Mouse (Mus musculus) MN1 (cell line): ENCODE results near the gene Gm49358.

Experiments used
- DNase-seq: peaks from one replicate; pipeline ENCODE4 v3.0.0-alpha.2; 2016; ENCODE audit warnings: low spot score

Gm49358 gene

GRCm38 (mm10) chr10:86763672-86764071, at the start of gene Gm49358:
Gene Gm49358, plus strand, starts transcription at chr10:86763972.
- no peak for DNase-seq

- DNase-seq = no peak
These were observed 36.2 kb upstream of the Gm49358 start for GRCm38 (mm10) chr10:86727548-86727980.

GRCm38 (mm10) chr10:86728176-86728575, 35.6 kb upstream of the Gm49358 start:
- no peak for DNase-seq

DNA sequence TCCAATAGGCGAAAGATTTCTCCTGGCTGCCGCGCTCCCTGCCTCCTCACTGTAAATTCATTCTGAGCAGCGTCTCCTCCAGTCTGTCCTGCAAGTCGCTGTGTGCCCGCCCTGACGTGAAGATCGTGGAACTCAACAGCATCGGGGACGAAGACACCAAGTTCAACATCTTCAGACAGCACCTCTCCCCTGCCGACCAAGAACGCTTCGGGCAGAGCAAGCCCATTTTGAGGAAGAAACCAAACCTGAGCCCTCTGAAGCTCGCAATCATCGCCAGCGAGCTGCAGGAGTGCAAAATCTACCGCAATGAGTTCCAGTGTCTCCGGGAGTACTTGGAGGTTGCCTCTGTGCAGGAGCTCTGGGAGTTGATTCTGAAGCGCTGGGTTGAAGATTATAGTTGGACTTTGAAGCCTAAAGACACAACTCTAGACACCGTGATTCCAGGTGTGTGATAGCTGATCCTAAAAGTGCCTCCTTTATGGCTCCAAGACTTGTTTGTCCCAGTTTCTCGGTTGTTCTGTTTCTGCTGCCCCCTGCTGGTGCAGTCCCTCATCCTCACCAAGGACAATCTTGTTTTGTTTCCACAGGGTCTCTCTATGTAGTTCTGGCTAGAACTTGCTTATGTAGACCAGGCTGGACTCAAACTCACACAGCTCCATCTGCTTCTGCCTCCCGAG, 32.8 kb upstream of the Gm49358 start:
- peak; percentile 58 for DNase-seq

DNA sequence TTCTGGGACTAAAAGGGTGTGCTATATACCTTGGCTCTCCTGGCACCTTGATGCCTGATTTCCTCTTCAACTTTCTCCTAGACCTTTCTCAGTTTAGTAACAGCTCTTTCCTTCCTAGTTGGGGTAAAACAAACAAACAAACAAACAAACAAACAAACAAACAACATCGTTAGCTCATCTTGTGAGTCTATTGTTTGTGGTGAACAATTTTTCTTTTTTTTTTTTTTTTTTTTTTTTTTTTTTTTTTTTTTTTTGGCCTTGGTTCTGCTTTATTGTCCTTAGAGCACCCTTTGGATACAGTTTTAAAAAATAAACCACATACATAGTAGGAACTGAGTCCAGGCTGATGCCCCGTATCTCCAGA, 32.3 kb upstream of the Gm49358 start:
- no peak for DNase-seq

GRCm38 (mm10) chr10:86735036-86735435, 28.7 kb upstream of the Gm49358 start:
- DNase-seq = peak; percentile 33

DNA sequence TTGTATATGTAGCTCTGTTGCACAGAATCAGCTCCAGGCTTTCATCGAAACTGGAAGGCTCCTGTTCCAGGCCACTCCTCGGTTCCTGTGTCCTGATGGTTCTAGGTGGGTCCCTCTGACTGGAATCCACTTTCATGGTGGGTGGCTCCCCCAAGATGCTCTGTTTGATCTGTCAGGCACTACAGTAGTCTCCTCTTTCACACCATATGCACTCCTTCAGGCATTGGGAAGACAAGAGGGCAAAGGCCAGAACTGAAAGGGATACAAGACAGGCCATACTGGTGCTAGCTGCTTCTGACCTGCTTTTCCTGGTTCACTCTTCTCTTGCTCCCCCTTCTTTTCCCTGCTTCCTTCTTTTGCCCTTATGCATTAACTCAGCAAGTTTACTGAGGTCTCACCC, 20.9 kb upstream of the Gm49358 start:
- DNase-seq = no peak

DNA sequence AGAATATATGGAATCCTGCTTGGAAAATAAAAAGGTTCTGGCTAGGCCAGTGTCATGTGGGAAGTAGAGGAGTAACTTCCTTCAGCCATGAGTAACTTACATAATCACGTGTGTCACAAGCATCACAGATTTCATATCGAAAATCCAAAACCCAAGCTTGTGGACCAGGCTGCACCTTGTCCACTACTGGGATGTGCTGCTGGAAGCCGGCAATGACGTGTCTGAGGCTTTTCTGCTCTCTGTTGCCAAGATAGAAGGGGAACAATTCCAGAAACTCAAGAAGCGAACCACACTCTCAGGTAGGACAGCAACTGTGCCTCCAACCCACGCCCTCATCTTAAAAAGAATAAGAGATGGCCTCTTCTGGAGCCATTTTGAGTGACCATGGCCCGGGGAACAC, 19.5 kb upstream of the Gm49358 start:
- no peak for DNase-seq

DNA sequence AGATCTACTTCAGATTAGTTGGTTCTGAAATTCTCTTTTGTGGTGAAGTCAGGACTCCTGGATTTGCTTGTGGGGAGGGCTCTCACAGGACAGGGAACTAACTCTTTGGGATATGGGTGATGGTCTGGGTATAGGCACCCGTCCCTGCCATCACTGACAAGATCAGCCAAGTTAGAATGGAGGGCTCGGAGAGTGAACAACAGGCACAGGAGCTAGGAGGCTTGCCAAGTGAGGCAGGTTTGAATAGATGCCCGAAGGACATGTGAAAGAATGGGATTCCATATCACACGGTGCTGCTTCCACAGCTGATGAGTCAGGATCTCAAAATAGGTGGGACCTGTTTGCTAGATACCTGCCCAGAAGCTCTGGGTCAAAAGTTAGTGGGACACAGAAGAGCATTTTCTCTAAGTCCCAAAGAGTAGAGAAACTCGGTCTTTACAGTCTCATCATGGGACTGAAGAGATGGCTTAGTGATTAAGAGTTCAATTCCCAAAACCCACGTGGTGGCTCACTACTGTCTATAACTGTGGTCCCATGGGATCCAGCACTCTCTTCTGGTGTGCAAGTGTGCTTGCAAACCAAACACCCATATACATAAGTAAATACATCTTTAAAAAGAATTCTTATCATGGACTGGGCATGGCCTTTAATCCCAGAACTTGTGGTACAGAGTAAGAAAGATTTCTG, 7.8 kb upstream of the Gm49358 start:
- no peak for DNase-seq

GRCm38 (mm10) chr10:86757724-86758123, 6.0 kb upstream of the Gm49358 start:
- DNase-seq = no peak

DNA sequence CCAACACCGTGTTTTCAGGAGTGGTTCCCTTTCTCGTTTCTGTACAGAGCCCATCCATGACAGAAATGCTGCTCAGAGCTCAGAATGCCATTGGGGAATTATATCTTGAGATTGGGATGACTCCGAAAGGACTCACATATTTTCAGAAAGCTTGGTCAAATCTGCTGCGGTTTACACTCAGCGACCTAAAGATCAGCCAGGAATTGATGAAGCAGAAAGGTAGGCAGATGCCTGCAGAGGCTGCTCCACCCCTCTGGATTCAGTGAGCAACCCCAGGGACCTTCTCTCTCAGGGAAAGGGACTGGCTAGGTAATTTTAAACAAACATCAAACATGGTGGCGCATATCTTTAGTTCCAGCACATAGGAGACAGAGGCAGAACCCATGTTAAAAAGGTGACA, 5.6 kb upstream of the Gm49358 start:
- DNase-seq = no peak

- DNase-seq = no peak
These were observed 2.5 kb upstream of the Gm49358 start for GRCm38 (mm10) chr10:86761236-86761635.

DNA sequence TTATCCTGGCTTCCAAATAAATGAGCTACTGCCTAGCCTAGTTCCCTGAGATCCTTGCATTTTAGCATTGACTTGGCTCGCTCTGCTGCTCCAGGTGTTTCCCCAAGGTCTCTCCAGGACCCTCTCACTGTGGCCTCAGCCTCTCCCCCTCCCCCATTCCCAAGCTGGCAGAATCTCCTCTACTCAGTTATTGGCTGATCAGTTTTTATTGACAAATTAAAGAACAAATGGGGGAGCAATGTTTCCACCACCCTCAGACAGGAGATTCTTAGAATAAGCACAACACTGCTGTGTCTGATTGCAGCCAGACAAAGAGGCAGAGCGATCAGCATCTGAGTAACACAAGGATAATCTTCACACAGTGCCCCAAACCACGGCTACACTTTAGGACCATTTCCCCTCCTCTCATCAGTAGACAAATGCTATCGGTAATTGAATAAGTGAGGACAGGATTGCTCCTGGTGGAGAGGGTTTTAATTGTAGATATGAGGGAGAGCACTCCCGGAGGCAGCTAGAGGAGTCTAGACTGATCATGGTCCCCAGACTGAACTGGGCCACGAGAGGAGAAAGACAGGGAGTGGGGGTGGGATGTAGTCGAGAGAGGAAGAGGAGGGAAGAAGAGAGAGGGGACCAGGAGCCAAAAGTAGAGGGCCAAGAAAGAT, 1.9 kb upstream of the Gm49358 start:
- DNase-seq = no peak

DNA sequence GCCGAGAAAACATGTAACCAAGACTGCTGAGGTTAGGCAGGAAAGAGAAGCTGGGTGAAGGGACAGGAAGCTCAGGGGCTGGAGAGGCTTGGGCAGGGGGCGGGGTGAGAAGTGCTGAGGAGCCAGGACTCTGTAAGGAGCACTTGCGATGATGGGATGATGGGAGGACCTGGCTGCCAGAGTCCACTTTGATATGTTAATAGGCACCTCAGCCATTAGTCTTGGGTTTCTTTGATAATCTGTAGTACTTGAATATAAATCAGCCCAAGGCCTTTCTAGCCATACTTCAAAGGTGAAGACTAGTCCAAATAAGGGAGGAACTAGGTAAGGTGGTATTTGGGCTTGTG, 1.4 kb upstream of the Gm49358 start:
- no peak for DNase-seq

DNA sequence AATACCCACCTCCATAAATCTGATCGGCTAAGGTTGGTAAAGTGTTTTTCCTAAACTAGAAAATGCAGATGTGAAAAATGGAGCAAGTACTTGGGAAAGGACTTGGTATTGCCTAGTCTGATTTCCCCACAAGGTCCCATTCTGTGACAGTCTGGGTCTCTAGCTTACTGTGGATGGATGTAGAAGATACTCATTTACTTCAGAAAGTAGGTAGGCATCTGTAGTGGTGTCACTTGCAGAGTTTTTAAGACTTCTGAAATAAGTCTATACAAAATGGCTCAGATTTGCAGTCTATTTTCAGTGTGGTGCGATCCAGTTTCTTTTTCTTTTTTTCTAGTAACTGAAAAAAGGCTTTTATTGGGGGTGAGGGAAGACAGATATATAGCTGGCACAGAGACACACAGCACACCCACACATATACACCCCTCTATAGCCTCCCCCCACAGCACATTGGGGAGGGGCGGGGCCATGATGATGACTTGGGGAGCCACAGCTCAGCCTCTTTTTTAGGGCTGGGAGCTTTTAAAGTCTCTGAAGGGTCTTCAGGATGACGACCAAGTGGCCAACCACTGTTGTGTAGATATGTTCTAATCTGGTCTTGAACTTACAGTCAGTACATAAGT, 1.7 kb downstream of the Gm49358 start:
- no peak for DNase-seq

- DNase-seq = no peak
These were observed 5.4 kb downstream of the Gm49358 start for GRCm38 (mm10) chr10:86769216-86769615.

- DNase-seq = no peak
These were observed 6.0 kb downstream of the Gm49358 start for GRCm38 (mm10) chr10:86769797-86770196.

- DNase-seq = no peak
These were observed 7.9 kb downstream of the Gm49358 start for GRCm38 (mm10) chr10:86771701-86772100.

- no peak for DNase-seq
These were observed 8.5 kb downstream of the Gm49358 start for GRCm38 (mm10) chr10:86772231-86772631.

DNA sequence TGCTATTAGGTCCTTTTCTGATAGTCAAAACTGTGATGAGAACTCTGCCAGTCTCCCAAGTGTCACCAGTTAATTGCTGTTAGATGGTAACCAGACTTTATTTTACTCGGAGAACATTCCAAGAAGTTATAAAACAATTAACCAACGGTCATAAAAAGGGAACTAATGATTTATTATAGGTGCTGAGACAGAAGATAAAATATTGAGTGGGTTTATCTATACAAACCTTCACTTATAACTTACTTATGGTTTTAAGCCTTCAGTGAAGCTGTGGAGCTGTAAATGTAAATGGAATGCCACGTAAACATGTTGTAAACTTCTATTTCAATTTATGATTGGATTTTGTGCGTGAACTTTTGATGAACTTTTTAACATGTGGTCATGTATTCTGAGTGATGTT, 9.6 kb downstream of the Gm49358 start:
- no peak for DNase-seq

DNA sequence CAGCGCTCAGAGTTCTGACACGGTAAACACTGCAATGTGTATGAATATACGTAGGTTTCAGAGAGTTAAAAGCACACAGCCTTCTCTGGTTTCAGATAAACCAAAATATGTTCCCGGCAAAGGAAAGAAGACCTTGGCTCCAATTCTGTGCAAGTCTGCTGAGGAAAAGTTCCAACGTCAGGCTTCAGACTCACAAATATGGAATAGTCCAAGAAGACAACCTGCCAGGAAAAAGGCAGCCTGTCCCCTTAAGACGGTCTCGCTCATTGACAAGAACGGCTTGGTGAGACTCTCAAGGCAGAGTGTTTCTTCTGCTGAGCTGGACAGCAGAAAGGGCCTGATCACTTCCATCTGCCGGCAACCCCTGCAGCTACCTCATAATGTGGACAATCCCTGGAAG, 12.5 kb downstream of the Gm49358 start:
- no peak for DNase-seq

GRCm38 (mm10) chr10:86777614-86778319, 14.0 kb downstream of the Gm49358 start:
- no peak for DNase-seq
